8 mouse cellular contexts compared by ENCODE assay signal in genomic region chr4:40837451-40838285, GRCm38 (mm10). TPM values are rescaled to one million over a fixed set of nuclear protein-coding genes. Genes with fewer than 3 reads are reported as not detected.
DNase-seq lines count a peak whose midpoint lies in the region; ATAC-seq and TF ChIP-seq lines count a peak whose summit lies in the region.

No protein-coding gene starts in this region.

- H3K4me3 ChIP-seq in forebrain, embryonic 14.5 days (ENCODE audit: low read depth, low read length) = no peak overlapping the region
- no peak overlapping the region for H3K4me3 ChIP-seq in intestine, embryonic 16.5 days (ENCODE audit: low read length)
- no peak overlapping the region for H3K4me3 ChIP-seq in lung, postnatal 0 days (ENCODE audit: low read depth, low read length)

- H3K27ac ChIP-seq in forebrain, embryonic 14.5 days (ENCODE audit: low read depth, low read length) = no peak overlapping the region
- H3K27ac ChIP-seq in intestine, embryonic 16.5 days (ENCODE audit: low read length) = peak overlapping the region; percentile 52; the same call in 1 of the 2 replicates
- H3K27ac ChIP-seq in lung, postnatal 0 days (ENCODE audit: low read length) = peak overlapping the region; percentile 48

- H3K4me2 ChIP-seq in forebrain, embryonic 14.5 days (ENCODE audit: low read length) = no peak overlapping the region
- H3K4me2 ChIP-seq in intestine, embryonic 16.5 days (ENCODE audit: low read depth, low read length) = no peak overlapping the region
- H3K4me2 ChIP-seq in lung, postnatal 0 days (replicated peaks; ENCODE audit: low read depth, low read length) = peak overlapping the region; percentile 17; the same call in 1 of the 2 replicates

- 36% methylated on average over 10 of the region's 10 CpGs for WGBS in forebrain, embryonic 14.5 days
- WGBS in intestine, embryonic 16.5 days = 33% methylated on average over 10 of the region's 10 CpGs
- 27% methylated on average over 10 of the region's 10 CpGs for WGBS in lung, postnatal 0 days

- TF ChIP-seq CTCF in lung, postnatal 0 days (IDR thresholded peaks at IDR 0.05) = no peak

- H3K36me3 ChIP-seq in forebrain, embryonic 14.5 days (ENCODE audit: control insufficient read depth, insufficient read depth, low read length) = no peaks in the 10 kb centered on the region
- H3K36me3 ChIP-seq in intestine, embryonic 16.5 days (ENCODE audit: control insufficient read depth, insufficient read depth, low read length) = no peaks in the 10 kb centered on the region
- H3K36me3 ChIP-seq in lung, postnatal 0 days (ENCODE audit: insufficient read depth, low read length) = no peaks in the 10 kb centered on the region

- no peaks in the 10 kb centered on the region for H3K9me3 ChIP-seq in forebrain, embryonic 14.5 days (replicated peaks; ENCODE audit: control insufficient read depth, low read length)
- H3K9me3 ChIP-seq in intestine, embryonic 16.5 days (ENCODE audit: control insufficient read depth, low read length) = no peaks in the 10 kb centered on the region
- no peaks in the 10 kb centered on the region for H3K9me3 ChIP-seq in lung, postnatal 0 days (ENCODE audit: low read length)

- TF ChIP-seq EP300 in lung, postnatal 0 days (IDR thresholded peaks at IDR 0.05) = peak; percentile 79

- ATAC-seq in CD4-positive, CD25-positive, alpha-beta regulatory T cell, adult 4 months = no peak
- peak; percentile 54; the same call in 1 of the 2 replicates for ATAC-seq in forebrain, embryonic 14.5 days
- peak; percentile 92 for ATAC-seq in intestine, embryonic 16.5 days
- ATAC-seq in lung, postnatal 0 days = peak; percentile 71

- H3K4me1 ChIP-seq in forebrain, embryonic 14.5 days (ENCODE audit: control insufficient read depth, insufficient read depth, low read length) = 0 out of 2 replicates have a peak, but pooled peaks cover 4% of the 10 kb centered on the region
- H3K4me1 ChIP-seq in intestine, embryonic 16.5 days (ENCODE audit: control insufficient read depth, insufficient read depth, low read length) = peaks cover 13% of the 10 kb centered on the region
- peaks cover 23% of the 10 kb centered on the region; the same call in 1 of the 2 replicates for H3K4me1 ChIP-seq in lung, postnatal 0 days (ENCODE audit: insufficient read depth, low read depth, low read length)

- H3K27me3 ChIP-seq in forebrain, embryonic 14.5 days (replicated peaks; ENCODE audit: control insufficient read depth, insufficient read depth, low read length) = no peaks in the 10 kb centered on the region; the same call in 1 of the 2 replicates
- H3K27me3 ChIP-seq in intestine, embryonic 16.5 days (replicated peaks; ENCODE audit: control insufficient read depth, insufficient read depth, low read length) = 0 out of 2 replicates have a peak, but pooled peaks cover 3% of the 10 kb centered on the region
- no peaks in the 10 kb centered on the region for H3K27me3 ChIP-seq in lung, postnatal 0 days (replicated peaks; ENCODE audit: insufficient read depth, low read length)

- DNase-seq in CD4-positive, CD25-positive, alpha-beta regulatory T cell, adult 2 months (ENCODE audit: low read depth, low spot score) = peak; percentile 57
- DNase-seq in 416B (ENCODE audit: low read depth) = peak; percentile 47
- DNase-seq in forebrain, embryonic 14.5 days (ENCODE audit: low spot score) = peak; percentile 64
- DNase-seq in lung, postnatal 0 days (ENCODE audit: low spot score) = peak; percentile 87
- no peak for DNase-seq in left cerebral cortex, adult 8-10 months (ENCODE audit: low spot score in 2 of 2)
- no peak for DNase-seq in urinary bladder, adult 2 months (ENCODE audit: low spot score)

- no peak overlapping the region for H3K9ac ChIP-seq in forebrain, embryonic 14.5 days (ENCODE audit: low read length)
- H3K9ac ChIP-seq in intestine, embryonic 16.5 days (ENCODE audit: low read depth, low read length) = no peak overlapping the region
- H3K9ac ChIP-seq in lung, postnatal 0 days (replicated peaks; ENCODE audit: low read depth) = no peak overlapping the region

RNA-seq across cellular contexts. Expression of gene B4galt1, which starts 16.1 kb away (rescaled TPM):
- polyA plus RNA-seq in CD4-positive, CD25-positive, alpha-beta regulatory T cell, adult 4 months (2017; shearing (Covaris generic)) = 10 to 100 TPM; 52.5 to 61.3 TPM
- polyA plus RNA-seq in forebrain, embryonic 14.5 days (2014; fragmentation: Nextera tagmentation; extraction: Ambion mirVana) = 6.8 and 7.8 TPM in 2 replicates
- 26.6 and 27.3 TPM in 2 replicates for polyA plus RNA-seq in intestine, embryonic 16.5 days (2015; fragmentation: Nextera tagmentation; extraction: Ambion mirVana)
- 82.9 and 89.4 TPM in 2 replicates for polyA plus RNA-seq in lung, postnatal 0 days (2015; fragmentation: Nextera tagmentation; extraction: Ambion mirVana)
- 1 to 10 TPM; 4.2 to 7.3 (median 5.4) TPM for total RNA-seq in left cerebral cortex, adult 8-10 months (2022)
- polyA plus RNA-seq in urinary bladder, adult 2 months (2012; rRNA removed) = 55.9 and 66.7 TPM in 2 replicates

Comparison
In these comparisons a context has a peak if more than half of its experiments do, and no peak if none do; other contexts are left out.
1. DNase-seq: peak in CD4-positive, CD25-positive, alpha-beta regulatory T cell, adult 2 months (single experiment), 416B (single experiment), forebrain, embryonic 14.5 days (single experiment) and lung, postnatal 0 days (single experiment); none in left cerebral cortex, adult 8-10 months (0 of 2) and urinary bladder, adult 2 months (single experiment).